Mouse (Mus musculus) liver, embryonic 15.5 days (tissue): Measurements from ENCODE around the gene Foxr1. TPM values are rescaled to one million over a fixed set of nuclear protein-coding genes. Genes with fewer than 3 reads are reported as not detected.
A peak's percentile ranks its signal among the peaks of the same experiment; 100 is the strongest.
"Not testable (repeated sequence)": the region's sequence is repeated elsewhere in the genome, so short reads cannot be mapped to it uniquely, and the experiment has no call there.

Experiments
- ATAC-seq: fragments of 200-750 bp; cut with Nextera tagmentation; 2 replicates; pipeline ENCODE4 v1.8.0; 2017; ENCODE audit warnings: moderate number of reproducible peaks, mild to moderate bottlenecking, moderate library complexity; ENCODE audit not compliant: insufficient read depth
- H3K27ac ChIP-seq: fragments of 300-500 bp; sonication (generic); replicated peaks from 2 replicates; pipeline ENCODE4 v1.5.1; 2015; ENCODE audit warnings: mild to moderate bottlenecking, inconsistent platforms
- H3K27me3 ChIP-seq: fragments of 300-500 bp; sonication (generic); 2 replicates; pipeline ENCODE4 v1.6.1; 2015; ENCODE audit warnings: mild to moderate bottlenecking, inconsistent platforms
- H3K36me3 ChIP-seq: fragments of 300-500 bp; sonication (generic); replicated peaks from 2 replicates; pipeline ENCODE4 v1.6.1; 2015; ENCODE audit warnings: moderate library complexity, mild to moderate bottlenecking, inconsistent platforms
- H3K4me1 ChIP-seq: fragments of 300-500 bp; sonication (generic); replicated peaks from 2 replicates; pipeline ENCODE4 v1.6.1; 2015; ENCODE audit warnings: inconsistent platforms
- H3K4me2 ChIP-seq: fragments of 300-500 bp; sonication (generic); 2 replicates; pipeline ENCODE4 v1.6.1; 2015; ENCODE audit warnings: moderate library complexity, mild to moderate bottlenecking, inconsistent platforms
- H3K4me3 ChIP-seq: fragments of 300-500 bp; sonication (generic); replicated peaks from 2 replicates; pipeline ENCODE4 v1.5.1; 2015; ENCODE audit warnings: mild to moderate bottlenecking, inconsistent platforms
- H3K9ac ChIP-seq: fragments of 300-500 bp; sonication (generic); 2 replicates; pipeline ENCODE4 v1.6.1; 2015; ENCODE audit warnings: moderate library complexity, mild to moderate bottlenecking, inconsistent platforms
- H3K9me3 ChIP-seq: fragments of 300-500 bp; sonication (generic); replicated peaks from 2 replicates; pipeline ENCODE4 v1.6.1; 2016; ENCODE audit warnings: inconsistent platforms
- WGBS: fragments of 180-500 bp; shearing (Covaris S2); methylation state at CpG from one replicate; pipeline ENCODE4 v1.1.7; 2015; ENCODE audit warnings: mixed read lengths; ENCODE audit not compliant: insufficient replicate concordance; 5-methylcytosine and 5-hydroxymethylcytosine counted together
- polyA plus RNA-seq: library from polyadenylated mRNA; unstranded; fragments of >200 nt; fragmentation: Nextera tagmentation; extraction: Ambion mirVana; gene quantifications from 2 replicates; pipeline ENCODE4 v1.2.1, GENCODE M21; 2015

Gene Foxr1
- polyA plus RNA-seq, 1 experiment from 2014 or later, result not detected

- 12% methylated on average over 6 of the region's 6 CpGs for WGBS
- H3K9me3 ChIP-seq, result no peaks in the 10 kb centered on the region
- H3K4me2 ChIP-seq, result no peak overlapping the region
- no peaks in the 10 kb centered on the region for H3K4me1 ChIP-seq
- no peak overlapping the region for H3K4me3 ChIP-seq
- no peak overlapping the region; the same call in 1 of the 2 replicates for H3K27ac ChIP-seq
- H3K36me3 ChIP-seq, result no peaks in the 10 kb centered on the region
- H3K27me3 ChIP-seq, result peaks cover 5% of the 10 kb centered on the region; the same call in 1 of the 2 replicates
- ATAC-seq, result no peak
- H3K9ac ChIP-seq, result no peak overlapping the region
These were observed 5.2 kb downstream of the Foxr1 start for GRCm38 (mm10) chr9:44435747-44436146.

- Histone ChIP-seq H3K4me1 (no peaks in the 10 kb centered on the region), H3K4me2 (no peak overlapping the region), H3K4me3 (no peak overlapping the region), H3K36me3 (no peaks in the 10 kb centered on the region), H3K27me3 (peaks cover 5% of the 10 kb centered on the region; the same call in 1 of the 2 replicates), H3K9ac (no peak overlapping the region), H3K27ac (no peak overlapping the region), H3K9me3 (no peaks in the 10 kb centered on the region)
- WGBS, result 36% methylated on average over 5 of the region's 5 CpGs
- ATAC-seq, result no peak
These were observed 8.3 kb downstream of the Foxr1 start for GRCm38 (mm10) chr9:44432577-44433185.

- WGBS, result 56% methylated on average over 4 of the region's 4 CpGs
- Histone ChIP-seq H3K36me3 (no peaks in the 10 kb centered on the region), H3K4me1 (peaks cover 4% of the 10 kb centered on the region), H3K27ac (no peak overlapping the region), H3K9ac (no peak overlapping the region), H3K4me3 (no peak overlapping the region), H3K27me3 (no peaks in the 10 kb centered on the region), H3K9me3 (no peaks in the 10 kb centered on the region), H3K4me2 (no peak overlapping the region)
- no peak for ATAC-seq
These were observed 17.4 kb downstream of the Foxr1 start for GRCm38 (mm10) chr9:44423576-44423975.

- Histone ChIP-seq H3K4me2 (no peak overlapping the region), H3K4me1 (peaks cover 24% of the 10 kb centered on the region), H3K4me3 (no peak overlapping the region), H3K36me3 (peaks cover 8% of the 10 kb centered on the region; the same call in 1 of the 2 replicates), H3K27ac (no peak overlapping the region), H3K9ac (no peak overlapping the region), H3K9me3 (no peaks in the 10 kb centered on the region), H3K27me3 (no peaks in the 10 kb centered on the region)
- 54% methylated on average over 5 of the region's 5 CpGs for WGBS
- no peak for ATAC-seq
These were observed 20.5 kb downstream of the Foxr1 start for GRCm38 (mm10) chr9:44420280-44420898.

- Histone ChIP-seq H3K4me1 (peaks cover 24% of the 10 kb centered on the region), H3K36me3 (peaks cover 12% of the 10 kb centered on the region)
- not testable (repeated sequence) for H3K9ac ChIP-seq, H3K27ac ChIP-seq, H3K4me3 ChIP-seq, H3K27me3 ChIP-seq, ATAC-seq, H3K9me3 ChIP-seq, H3K4me2 ChIP-seq
- WGBS, result 75% methylated on average over 9 of the region's 9 CpGs
These were observed 21.2 kb downstream of the Foxr1 start for GRCm38 (mm10) chr9:44419730-44420129.

- Histone ChIP-seq H3K27me3 (no peaks in the 10 kb centered on the region), H3K4me3 (peak within 1 kb of the TSS; percentile 89), H3K9ac (peak within 1 kb of the TSS; percentile 85), H3K4me1 (peaks cover 24% of the 10 kb centered on the region), H3K36me3 (peaks cover 21% of the 10 kb centered on the region), H3K9me3 (no peaks in the 10 kb centered on the region), H3K4me2 (peak within 1 kb of the TSS; percentile 86), H3K27ac (peak within 1 kb of the TSS; percentile 81)
- 67% methylated on average over 14 of the region's 14 CpGs for WGBS
- ATAC-seq, result no peak
These were observed 22.2 kb downstream of the Foxr1 start, which contains the start of gene Ccdc84 for GRCm38 (mm10) chr9:44418519-44419385. Gene Ccdc84 (minus strand): TSS chr9:44418569.

- Histone ChIP-seq H3K4me1 (peaks cover 24% of the 10 kb centered on the region), H3K27ac (peak overlapping the region; percentile 81), H3K27me3 (no peaks in the 10 kb centered on the region), H3K9me3 (no peaks in the 10 kb centered on the region), H3K36me3 (peaks cover 30% of the 10 kb centered on the region), H3K9ac (peak overlapping the region; percentile 85), H3K4me3 (peak overlapping the region; percentile 89), H3K4me2 (peak overlapping the region; percentile 86)
- ATAC-seq, result peak; percentile 95
- under 1% methylated on average over 38 of the region's 38 CpGs for WGBS
These were observed 23.0 kb downstream of the Foxr1 start for GRCm38 (mm10) chr9:44417892-44418363.

GRCm38 (mm10) chr9:44417156-44417891 lies 23.6 kb downstream of the Foxr1 start:
- peak overlapping the region; percentile 86 for H3K4me2 ChIP-seq
- 5% methylated on average over 26 of the region's 26 CpGs for whole genome bisulfite sequencing
- peak overlapping the region; percentile 89 for H3K4me3 ChIP-seq
- H3K9me3 ChIP-seq, result no peaks in the 10 kb centered on the region
- H3K27me3 ChIP-seq, result no peaks in the 10 kb centered on the region
- H3K36me3 ChIP-seq, result peaks cover 36% of the 10 kb centered on the region
- H3K4me1 ChIP-seq, result peaks cover 29% of the 10 kb centered on the region
- peak; percentile 70 for ATAC-seq
- H3K27ac ChIP-seq, result peak overlapping the region; percentile 81
- H3K9ac ChIP-seq, result peak overlapping the region; percentile 85

GRCm38 (mm10) chr9:44412781-44413180 lies 28.2 kb downstream of the Foxr1 start:
- WGBS, result 73% methylated on average over 2 of the region's 2 CpGs
- H3K4me3 ChIP-seq, result no peak overlapping the region
- H3K4me1 ChIP-seq, result peaks cover 57% of the 10 kb centered on the region
- H3K4me2 ChIP-seq, result no peak overlapping the region
- peaks cover 73% of the 10 kb centered on the region for H3K36me3 ChIP-seq
- no peak for ATAC-seq
- no peaks in the 10 kb centered on the region for H3K27me3 ChIP-seq
- H3K9ac ChIP-seq, result no peak overlapping the region
- peak overlapping the region; percentile 21; the same call in 1 of the 2 replicates for H3K27ac ChIP-seq
- H3K9me3 ChIP-seq, result no peaks in the 10 kb centered on the region

- peak overlapping the region; percentile 21; the same call in 1 of the 2 replicates for H3K27ac ChIP-seq
- H3K9ac ChIP-seq, result no peak overlapping the region
- peaks cover 55% of the 10 kb centered on the region for H3K4me1 ChIP-seq
- ATAC-seq, result no peak
- H3K9me3 ChIP-seq, result no peaks in the 10 kb centered on the region
- H3K4me3 ChIP-seq, result no peak overlapping the region
- peaks cover 73% of the 10 kb centered on the region for H3K36me3 ChIP-seq
- no peak overlapping the region for H3K4me2 ChIP-seq
- WGBS, result 18% methylated on average over 4 of the region's 4 CpGs
- no peaks in the 10 kb centered on the region for H3K27me3 ChIP-seq
These were observed 28.6 kb downstream of the Foxr1 start for GRCm38 (mm10) chr9:44412306-44412705.
